Mouse (Mus musculus): ENCODE data around the gene Hes2.

Gene Hes2

GRCm38 (mm10) chr4:152131809-152132771, 26.6 kb upstream of the Hes2 start:
- peak; percentile 11 for DNase-seq (ENCODE audit: low read depth, low spot score)

DNA sequence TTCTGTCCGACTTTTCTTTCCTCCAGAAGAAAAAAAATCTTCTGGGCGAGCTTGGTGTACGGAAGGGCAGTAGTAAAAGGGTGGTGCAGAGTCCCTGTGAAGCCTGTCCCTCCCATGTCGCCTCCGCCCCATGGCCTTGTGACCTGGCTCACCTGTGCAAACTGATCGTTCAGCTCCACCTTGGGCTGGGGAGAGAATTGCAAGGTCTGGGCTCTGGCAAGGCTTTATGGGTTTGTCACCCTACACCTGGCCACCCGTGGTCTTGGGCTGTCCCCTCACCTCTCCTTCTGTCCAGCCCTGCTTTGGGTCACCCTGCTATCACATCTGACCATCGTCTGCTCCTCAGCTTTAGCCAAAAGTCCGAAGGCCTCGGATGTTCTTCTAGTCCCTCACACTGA, 25.9 kb upstream of the Hes2 start:
- peak; percentile 4 for DNase-seq (ENCODE audit: low read depth, low spot score)

DNA sequence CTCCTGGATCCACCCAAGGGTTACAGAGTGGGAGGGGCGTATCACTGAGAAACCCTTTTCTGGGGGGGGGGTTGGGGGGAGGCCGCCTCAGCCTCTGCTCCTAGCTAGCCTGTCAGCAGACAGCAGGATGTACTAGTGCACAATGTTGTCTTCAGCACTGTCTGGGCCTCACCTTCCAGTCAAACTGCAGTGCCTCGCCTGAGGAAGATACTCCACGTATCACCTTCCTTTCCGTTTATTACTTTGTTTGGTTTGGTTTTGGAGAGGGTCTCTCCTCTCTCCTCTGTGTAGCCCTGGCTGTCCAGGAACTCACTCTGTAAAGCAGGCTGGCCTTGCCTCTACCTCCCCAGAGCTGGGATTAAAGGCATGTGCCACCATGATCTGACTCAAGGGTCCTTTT, 25.5 kb upstream of the Hes2 start:
- peak; percentile 11 for DNase-seq (ENCODE audit: low read depth, low spot score)

DNA sequence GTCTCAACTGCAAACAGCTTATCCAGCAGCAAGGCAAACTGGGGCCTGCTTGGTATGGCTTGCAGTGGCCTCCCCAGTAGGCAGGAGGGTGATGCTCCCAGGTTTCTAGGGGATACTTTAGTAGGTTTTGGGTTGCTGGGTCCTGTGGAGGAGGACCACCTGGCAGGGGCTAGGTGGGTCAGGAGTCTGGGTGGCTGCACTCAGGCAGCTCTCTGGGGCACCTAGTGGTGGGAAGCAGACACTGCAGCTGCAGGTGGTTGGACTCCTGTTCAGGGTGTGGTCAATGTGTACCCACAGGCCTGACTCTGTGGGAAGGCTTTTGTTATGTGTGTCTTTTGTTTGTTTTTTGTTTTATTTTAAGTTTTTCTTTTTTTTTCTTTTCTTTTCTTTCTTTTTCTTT, 24.2 kb upstream of the Hes2 start:
- DNase-seq (ENCODE audit: low read depth, low spot score), result peak; percentile 70

DNA sequence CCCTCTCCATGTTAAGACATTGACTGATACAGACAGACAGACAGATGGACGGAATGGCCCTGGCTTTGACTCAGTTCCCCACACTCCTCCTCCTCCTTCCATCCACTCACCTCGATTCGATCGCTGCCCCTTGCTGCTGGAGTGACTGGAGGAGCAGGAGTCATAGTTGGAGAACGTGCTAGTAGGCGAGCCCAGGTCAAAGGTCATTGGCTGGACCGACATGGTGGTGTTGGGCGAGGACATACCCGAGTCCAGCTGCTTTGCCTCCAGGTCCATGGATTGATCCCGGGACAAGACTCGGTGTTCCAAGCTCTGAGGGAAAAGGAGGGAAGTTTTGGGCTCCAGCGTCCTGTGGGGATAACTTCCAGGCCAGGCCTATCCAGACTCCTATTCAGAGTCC, 23.3 kb upstream of the Hes2 start:
- no peak for DNase-seq (ENCODE audit: low read depth, low spot score)

- DNase-seq (ENCODE audit: low read depth, low spot score), result peak; percentile 68
Observed at GRCm38 (mm10) chr4:152136112-152136875, 22.4 kb upstream of the Hes2 start.

- DNase-seq (ENCODE audit: low read depth, low spot score), result no peak
Observed at GRCm38 (mm10) chr4:152136876-152137250, 21.8 kb upstream of the Hes2 start.

- DNase-seq (ENCODE audit: low read depth, low spot score), result peak; percentile 89
Observed at GRCm38 (mm10) chr4:152138497-152139260, 20.0 kb upstream of the Hes2 start.

DNA sequence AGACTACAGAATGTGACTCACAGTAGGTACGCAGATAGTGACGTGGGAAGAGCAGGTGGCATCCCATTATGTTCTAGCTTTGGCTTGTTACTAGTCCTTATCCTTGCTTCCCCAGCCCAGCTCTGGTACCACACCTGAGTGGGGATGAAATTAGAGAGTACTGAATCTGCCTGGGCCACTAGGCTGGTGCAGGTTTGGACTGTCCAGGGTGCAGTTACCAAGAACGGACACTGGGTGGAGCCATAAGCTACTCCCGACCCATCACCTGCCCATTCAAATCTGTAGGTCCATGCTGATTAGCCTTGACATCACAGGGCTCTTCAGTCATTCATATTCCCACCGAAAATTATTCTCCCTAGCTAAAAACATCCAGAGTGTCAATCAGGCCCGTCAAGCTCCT, 18.2 kb upstream of the Hes2 start:
- peak; percentile 62 for DNase-seq (ENCODE audit: low read depth, low spot score)

GRCm38 (mm10) chr4:152141521-152142135, 17.0 kb upstream of the Hes2 start:
- no peak for DNase-seq (ENCODE audit: low read depth, low spot score)

DNA sequence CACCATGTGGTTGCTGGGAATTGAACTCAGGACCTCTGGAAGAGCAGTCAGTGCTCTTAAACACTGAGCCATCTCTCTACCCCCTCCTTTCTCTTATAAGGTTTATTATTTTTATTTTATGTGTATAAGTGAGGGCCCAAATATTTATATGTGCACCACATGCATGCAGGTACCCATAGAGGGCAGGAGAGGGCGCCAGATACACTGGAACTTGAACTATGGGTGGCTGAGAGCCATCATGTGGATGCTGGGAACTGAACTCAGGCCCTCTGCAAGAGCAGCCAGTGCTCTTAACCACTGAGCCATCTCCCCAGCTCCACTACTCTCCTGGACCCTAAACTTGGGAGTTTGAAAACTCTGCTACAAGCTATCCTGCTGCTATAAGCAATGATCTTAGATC, 15.0 kb upstream of the Hes2 start:
- no peak for DNase-seq (ENCODE audit: low read depth, low spot score)

DNA sequence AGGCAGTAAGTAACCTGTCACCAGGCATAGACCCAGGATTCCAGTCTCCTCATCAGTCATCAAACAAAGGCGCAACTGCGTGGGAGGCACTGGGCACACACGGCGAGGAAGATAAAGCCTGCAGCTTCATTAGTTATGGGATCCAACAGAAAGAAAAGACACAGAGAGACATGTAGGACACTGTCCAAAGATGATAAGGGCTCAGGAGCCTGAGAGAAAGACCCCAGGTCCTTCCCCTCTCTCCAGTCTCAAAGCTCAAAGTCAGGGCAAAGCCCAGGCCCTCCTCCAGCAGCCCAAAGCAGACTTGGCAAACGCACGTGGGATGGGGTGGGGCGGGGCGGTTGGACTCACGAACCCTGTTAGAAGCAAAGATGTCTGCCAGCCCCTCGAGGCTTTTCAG, 13.2 kb upstream of the Hes2 start:
- no peak for DNase-seq (ENCODE audit: low read depth, low spot score)

- DNase-seq (ENCODE audit: low read depth, low spot score), result no peak
Observed at GRCm38 (mm10) chr4:152146033-152146827, 12.4 kb upstream of the Hes2 start.

DNA sequence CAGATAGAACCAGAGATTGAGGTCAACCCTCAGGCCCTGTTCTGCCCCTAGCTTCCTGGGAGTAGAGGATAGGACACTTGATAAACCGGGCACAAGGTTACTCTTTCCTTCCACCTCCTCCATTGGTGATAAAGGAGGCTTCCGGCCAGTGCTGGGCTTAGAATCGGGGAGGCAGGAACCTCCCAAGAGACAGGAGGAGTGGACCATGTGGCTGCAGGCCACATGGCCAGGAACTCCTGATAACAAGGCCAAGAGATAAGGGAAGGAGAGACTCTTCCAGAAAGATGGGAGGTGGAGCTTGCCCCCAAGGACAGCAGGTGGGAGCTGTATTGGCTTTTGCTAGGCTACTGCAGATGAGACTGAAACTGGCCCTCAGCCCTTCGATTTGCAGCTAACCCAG, 8.1 kb upstream of the Hes2 start:
- no peak for DNase-seq (ENCODE audit: low read depth, low spot score)

DNA sequence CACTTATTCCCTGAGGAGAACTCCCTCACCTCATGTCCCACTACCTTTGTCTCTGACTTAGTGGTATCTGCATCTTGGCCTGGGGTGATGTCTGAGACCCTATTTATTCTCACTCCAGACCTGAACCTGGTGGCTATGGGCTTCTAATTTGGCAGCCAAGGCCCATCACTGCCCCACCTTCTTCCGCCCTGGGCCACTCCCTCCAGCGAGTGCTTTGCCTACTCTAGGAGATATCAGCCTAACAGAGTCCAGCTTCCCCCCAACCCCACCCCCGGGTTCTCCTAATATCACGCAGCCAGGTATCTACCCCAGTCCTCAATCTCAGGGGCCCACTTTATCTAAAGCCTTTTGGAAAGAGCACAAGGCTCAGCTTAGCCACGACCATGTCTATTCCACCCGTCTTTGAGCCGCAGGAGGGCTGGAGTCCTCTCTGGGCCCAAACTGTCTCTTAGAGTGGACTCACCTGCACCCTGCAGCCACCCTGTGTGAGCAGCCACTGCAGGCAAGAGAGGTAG, 7.2 kb upstream of the Hes2 start:
- DNase-seq (ENCODE audit: low read depth, low spot score), result no peak

- DNase-seq (ENCODE audit: low read depth, low spot score), result no peak
Observed at GRCm38 (mm10) chr4:152151966-152152544, 6.6 kb upstream of the Hes2 start, which contains the start of gene Espn. Gene Espn (minus strand): TSS chr4:152152371.

- DNase-seq (ENCODE audit: low read depth, low spot score), result peak; percentile 93
Observed at GRCm38 (mm10) chr4:152153771-152154177, 4.9 kb upstream of the Hes2 start.

GRCm38 (mm10) chr4:152155019-152155418, 3.6 kb upstream of the Hes2 start:
- no peak for DNase-seq (ENCODE audit: low read depth, low spot score)

GRCm38 (mm10) chr4:152157779-152158584, 685 bp upstream of the Hes2 start:
- DNase-seq (ENCODE audit: low read depth, low spot score), result peak; percentile 67
